Mouse (Mus musculus): ENCODE measurements around the gene Rnps1.
"Not testable (repeated sequence)": the region's sequence is repeated elsewhere in the genome, so short reads cannot be mapped to it uniquely, and the experiment has no call there.

The Rnps1 gene

DNA sequence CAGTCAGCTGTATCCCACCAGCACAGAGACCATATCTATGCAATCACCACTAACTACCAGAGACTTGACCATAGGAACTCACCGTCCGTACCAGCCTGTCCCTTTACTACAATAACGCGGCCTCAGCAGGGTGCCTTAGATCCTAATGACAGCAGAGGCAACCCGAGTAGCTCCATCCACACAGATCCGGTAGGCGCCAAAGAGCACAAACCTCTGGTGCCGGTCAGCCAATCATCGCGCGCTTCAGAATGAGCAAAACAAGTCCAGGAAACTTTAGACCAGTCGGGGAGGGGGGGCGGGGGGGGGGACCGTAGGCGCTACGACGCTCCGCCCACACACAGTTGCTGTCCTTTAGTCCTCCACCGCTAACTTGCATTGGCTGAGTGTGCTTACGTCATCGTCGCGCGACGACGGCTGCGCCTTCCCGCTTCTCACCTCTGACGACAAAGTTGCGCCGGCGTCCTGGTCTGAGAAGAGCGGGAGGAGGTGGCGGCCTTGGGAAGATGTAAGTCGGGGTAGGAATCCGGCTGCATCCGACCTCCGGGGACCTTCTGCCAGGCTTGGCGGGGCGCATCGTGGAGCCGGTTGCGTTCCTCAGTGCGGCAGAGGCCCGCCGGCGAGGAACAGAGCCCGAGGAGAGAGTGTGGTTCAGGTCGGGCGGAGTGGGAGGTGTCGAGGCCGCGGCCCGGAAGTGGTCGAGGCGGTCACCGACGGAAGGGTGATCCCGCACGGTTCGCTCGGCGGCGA, at the start of gene Rnps1:
TSS of gene Rnps1 (plus strand) at position 336 of the 747 bp plus-strand sequence.
- peak; percentile 92 for DNase-seq

DNA sequence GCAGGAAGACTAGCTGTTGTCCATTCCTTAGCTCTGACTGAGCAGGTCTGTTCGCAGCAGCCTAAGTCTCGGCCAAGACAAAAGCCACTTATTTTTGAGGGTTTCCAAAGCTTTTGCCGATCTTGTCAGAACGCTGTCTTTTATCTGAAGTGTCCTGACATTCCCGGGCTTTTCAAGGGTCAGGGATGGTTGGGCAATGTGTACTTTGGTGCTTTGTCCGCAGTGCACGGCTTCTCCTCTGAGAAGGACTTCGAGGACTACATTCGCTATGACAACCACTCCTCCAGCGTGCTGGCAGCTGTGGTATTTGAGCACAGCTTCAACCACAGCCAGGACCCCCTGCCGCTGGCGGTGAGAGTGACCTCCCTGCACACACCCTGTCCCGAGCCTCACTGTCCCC, 48.5 kb upstream of the Rnps1 start:
- no peak for DNase-seq

DNA sequence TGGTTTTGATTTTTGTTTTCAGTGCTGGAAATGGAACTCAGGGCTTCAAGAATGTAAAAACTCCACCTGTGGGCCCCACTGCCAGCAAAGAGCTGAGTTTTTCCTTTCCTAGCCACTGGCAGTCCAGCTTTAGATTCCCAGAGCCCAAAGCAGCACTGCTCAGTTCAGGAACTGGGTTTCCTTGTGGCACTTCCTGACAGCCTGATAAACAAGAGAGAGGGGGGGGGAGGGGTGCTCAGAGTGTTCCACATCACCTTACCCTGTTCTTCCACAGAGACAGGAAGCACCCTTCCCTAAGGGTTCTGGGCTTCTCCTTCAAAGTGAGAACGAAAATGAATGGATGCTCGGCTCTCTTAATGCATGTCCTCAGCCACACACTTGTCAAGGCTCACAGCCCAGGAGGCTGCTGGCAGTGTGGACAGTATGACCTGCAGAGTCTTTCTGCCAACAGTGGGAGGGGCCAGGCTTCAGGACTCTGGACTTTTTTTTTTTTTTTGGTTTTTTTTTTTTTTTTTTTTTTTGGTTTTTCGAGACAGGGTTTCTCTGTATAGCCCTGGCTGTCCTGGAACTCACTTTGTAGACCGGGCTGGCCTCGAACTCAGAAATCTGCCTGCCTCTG, 39.2 kb upstream of the Rnps1 start:
- no peak for DNase-seq

DNA sequence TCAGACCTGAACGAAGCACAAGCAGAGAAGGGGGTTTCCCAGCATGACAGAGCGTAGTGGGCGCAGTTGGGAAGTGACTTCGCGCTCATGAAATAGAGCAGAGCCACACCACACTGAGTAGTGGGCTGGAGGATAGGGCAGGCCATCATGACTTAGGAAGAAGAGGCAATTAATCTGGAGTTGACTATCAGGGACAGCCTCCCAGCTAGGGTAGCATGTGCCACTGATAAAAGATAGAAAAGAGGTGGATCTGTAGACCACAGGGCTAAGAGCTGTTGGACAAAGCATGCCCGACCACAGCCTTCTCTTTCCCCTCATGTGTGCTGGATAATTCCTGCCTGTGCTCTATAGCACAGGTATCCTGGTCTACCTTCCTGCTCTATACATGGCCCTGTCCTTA, 38.5 kb upstream of the Rnps1 start:
- no peak for DNase-seq

DNA sequence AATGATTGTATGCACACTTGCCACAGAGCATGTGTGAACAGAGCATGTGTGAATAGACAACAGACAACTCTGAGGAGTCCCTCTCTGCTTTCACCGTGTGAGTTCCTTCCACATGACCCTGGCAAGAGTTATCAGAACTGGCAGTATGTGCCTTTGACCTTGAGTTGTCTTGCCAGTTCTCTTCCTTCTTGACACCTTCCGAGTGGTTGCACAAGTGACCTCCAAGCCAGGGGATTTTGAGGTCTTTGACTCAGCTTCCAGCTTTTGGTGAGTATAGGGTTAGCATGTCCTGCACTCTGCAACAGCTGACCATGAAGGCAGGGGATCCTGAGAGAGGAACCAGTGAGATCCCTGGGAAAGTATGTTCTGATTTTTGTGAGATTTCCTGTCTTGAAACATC, 35.9 kb upstream of the Rnps1 start:
- DNase-seq = no peak

DNA sequence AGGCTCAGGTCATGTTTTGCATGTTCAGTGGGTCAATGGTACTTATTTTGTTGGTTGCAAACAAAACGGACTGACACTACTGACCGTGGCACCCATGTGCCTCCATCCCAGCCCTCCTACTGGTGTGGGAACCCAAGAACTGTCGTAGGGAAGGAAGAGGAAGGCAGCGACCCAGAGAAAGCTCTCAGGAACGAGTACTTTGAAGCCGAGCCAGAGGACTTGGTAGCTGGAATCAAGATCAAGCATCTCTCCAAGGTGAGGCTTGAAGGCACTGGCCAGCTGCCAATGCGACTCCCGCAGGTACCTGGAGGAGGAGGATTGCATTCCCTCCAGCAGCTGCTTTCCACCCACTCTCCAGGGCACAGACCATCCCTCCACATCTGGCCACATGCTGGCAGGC, 30.6 kb upstream of the Rnps1 start:
- DNase-seq = no peak

DNA sequence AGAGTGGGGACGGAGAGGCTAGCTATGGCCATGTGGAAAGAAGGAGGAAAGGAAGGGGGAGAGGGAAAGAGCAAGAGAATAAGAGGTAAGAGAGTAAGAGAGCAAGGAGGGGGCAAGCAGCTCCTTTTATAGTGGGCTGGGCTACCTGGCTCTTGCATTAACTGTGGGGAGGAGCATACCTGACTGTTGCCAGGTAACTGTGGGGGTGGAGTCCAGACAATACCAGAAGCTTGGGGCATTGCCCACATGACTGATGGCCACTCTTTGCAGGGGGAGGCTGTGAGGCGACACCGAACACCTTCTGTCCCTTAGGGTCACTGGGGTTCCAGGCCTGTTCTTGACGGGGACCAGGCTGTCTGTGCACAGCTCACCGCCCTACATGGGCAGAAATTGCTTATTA, 25.7 kb upstream of the Rnps1 start:
- no peak for DNase-seq

DNA sequence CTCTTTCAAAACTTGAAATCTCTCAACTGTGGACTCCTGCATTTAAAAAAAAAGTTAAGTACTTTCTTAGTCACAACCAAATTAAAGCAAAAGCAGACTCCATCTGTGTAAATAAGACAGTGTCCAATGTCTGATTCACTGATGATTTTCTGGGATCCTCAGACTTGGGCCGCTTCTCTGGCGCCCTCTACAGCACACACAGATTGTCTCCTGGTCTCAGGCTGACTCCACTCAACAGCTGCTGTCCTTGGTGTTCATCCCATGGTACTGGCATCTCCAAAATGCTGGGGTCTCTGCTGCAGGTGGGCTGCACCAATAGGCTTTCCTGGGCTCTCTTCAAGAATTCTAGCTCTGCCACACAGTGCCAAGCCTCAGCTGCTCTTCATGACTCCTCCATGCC, 24.5 kb upstream of the Rnps1 start:
- DNase-seq = peak; percentile 30

DNA sequence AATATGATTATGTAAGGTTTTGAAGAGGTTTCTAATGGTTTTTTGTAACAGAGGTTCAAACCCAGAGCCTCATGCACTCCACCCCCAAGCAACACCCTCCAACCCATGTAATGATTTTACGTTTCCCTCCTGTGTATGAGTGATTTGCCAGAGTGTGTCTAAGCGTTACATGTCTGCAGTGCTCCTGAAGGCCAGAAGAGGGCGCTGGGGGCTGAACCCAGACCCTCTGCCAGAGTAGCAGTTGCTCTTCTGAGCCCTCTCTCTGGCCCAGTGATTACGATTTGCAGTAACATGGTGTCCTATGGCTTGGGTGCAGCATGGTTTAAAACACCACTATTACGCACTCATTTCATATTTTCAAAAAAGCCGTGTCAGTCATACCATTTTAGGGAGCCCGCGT, 23.2 kb upstream of the Rnps1 start:
- no peak for DNase-seq

DNA sequence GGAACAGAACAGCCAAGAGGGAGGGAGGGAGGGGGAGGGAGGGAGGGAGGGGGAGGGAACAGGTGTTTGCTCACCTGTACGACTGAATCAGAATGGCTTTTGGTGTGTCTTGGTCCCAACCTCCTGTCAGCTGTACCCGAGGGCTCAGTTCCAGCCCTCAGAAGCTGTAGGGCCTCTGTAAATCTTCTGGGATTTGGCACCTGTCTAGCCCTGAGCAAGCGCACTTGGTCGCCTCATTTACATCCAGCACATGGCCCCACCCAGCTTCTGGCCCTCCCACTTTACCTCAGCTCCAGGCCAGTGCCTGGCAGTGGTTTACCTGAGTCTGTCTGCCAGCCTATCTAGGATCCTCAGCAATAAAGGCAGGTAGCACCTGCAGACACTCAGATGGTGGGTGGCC, 20.8 kb upstream of the Rnps1 start:
- DNase-seq = no peak

DNA sequence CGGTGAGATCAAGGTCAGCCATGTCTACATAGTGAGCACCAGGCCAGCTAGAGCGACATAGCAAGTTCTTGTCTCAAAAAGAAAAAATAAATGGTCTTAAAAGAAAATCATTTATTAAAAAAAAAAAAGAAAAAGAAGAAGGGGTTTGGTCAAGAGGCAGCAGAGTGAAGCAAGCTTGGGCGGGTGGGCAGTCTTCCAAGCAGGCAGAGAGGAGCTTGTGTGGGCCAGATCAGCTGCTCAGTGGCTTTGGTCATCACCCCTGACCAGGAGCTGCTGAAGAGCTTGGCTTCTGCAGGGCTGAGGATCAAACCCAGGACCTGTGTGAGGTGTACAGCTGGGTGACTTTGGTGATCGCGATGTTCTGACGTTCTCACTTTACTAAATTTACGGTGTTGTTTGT, 19.9 kb upstream of the Rnps1 start:
- DNase-seq = no peak

DNA sequence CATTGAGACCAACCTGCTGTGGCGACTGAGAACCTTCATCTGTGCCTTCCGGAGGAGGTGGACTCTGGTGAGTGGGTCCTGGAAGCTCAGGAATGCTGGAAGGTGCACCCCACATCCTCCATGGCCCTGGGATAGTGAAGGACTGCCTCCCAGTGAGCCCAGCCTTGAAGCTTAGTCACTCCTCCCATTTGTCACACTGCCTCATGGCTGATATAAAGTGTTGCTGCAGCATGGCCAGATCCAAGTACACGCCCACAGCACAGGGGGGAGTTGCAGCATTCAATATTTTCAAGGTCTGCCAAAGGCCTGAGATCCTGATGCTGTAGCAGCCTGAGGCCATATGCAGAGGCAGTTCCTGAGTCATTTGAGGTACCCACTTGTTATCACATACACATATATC, 12.0 kb upstream of the Rnps1 start:
- peak; percentile 27 for DNase-seq

DNA sequence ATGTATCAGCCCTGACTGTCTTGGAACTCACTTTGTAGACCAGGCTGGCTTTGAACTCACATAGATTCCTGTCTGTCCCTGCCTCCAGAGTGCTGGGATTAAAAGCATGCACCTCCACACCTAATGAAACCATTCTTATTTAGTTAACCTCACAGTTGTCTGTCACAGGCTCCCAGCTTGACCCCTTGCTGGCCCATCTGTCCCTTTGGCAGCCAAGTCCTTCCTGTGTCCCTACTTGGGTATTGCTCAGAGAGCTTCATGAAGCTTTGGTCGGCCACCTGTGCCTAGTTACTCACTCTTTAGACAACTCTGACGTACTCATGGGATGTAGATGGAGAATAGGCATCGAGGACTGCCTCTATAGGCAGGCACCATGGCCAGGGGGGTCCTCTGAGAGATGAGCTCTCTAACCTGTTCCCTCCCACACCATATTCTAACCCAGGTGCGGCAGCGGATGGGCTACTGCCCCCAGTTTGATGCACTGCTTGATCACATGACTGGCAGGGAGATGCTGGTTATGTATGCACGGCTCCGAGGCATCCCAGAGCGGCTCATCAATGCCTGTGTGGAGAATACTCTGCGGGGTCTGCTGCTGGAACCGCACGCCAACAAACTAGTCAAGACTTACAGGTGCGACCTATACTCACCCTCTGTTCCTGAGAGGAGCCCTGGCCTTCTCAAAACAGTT, 7.1 kb upstream of the Rnps1 start:
- no peak for DNase-seq

DNA sequence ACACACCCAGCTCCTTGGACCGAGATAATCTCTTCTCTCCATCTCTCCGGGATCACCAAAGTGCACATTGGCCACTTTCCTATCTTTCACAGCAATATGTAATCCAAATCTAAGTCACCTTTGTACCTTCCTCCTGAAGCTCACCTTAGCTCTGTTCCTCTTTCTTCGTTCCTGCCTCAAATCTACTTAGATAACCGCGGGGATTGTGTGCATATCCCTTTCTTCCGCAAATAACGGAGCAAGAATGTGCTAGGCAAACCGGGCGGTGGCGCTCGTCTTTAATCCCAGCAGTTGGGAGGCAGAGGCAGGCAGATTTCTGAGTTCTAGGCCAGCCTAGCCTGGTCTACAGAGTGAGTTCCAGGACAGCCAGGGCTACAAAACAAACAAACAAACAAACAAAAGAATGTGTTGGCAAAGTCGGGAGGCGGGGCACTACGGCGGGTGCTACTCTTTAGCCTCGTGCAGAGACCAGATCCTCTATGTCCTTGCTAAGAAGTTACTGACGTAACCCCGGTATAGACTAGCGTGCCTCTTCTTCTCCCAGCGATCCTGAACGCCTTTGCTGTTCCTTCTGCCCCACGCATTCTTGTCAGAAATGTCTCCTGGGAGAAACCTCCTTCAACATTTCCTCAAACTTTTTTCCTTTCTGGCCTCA, 681 bp upstream of the Rnps1 start:
- DNase-seq = no peak

DNA sequence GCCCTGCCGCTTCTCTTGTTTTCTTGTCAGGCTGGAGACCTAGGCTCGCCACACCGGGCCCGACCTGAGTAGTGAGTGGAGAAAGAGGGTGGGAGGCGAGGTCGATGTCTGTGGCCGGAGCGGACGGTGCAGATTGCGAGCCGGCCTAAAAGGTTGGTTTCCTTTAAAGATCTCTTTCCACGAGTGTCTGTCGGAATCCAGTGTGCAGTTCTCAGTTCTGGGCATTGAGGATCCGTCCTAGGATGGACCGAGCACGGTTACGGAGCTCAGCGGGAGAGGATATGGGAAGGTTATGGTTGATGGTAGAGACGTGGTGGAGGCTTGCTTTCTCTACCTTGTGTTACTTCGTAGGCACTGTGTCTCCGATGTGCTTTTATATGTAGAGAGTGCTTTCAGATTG, 646 bp downstream of the Rnps1 start:
- no peak for DNase-seq

DNA sequence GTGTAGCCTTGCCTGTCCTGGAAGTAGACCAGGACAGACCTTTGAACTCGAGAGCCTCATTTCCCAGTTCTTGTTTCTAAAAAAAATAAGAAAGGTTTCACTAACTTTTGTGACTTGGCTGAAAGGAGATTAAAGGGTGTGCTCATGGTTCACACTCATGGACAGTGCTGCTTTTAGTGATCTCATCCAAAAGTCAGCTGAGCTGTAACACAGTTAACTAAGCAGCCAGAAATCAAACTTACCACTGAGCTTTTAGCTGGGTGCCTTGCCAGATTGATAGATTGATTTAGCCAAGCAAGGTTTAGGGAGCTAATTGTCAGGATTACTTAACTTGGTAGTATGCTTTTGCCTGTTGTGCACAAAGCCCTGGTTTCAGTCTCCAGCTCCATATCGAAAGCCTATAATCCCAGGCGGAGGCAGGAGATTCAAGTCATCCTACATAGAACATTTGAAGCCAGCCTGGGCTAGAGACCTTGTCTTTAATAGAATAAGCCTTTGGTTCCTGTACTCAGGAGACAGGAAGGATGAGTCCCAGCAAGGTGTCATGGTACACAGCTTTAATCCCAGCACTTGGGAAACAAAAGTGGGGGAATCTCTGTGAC, 1.8 kb downstream of the Rnps1 start:
- DNase-seq = no peak

DNA sequence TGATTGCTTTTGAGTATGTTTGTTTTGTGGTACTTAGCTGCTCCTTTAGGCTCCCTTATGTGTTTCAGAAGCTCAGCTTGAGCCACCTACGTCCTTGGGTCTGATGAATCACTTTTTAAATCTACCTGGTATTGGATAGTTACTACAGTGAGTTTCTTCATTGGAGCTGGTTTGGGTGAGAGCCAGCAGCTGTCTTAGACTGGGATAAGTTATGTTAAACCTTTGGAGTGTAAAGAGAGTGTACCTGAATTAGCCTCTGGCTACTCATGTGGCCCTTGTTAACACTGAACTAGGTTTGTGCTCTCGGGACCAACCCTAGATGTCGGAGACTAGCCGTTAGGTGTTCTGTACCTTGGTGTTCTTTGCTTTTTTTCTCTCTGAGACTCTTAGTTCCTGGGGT, 8.7 kb downstream of the Rnps1 start:
- DNase-seq = no peak

DNA sequence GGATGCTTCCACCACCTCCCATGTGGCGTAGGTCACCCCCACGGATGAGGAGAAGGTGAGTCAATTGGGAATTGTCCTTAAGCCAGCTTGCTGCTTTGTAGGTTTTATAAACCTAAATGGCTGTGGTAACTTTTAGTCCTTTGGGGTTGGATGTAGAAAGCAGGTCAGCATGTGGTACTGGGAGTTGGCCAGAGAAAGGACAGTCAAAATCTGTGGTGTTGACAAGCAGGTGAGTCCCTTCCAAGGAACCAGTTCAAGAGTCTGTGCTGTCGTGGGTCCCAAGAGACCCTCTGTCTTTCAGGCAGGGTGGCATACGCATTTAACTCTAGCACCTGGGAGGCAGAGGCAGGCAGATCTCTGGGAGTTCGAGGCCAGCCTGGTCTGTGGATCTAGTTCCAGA, 10.1 kb downstream of the Rnps1 start:
- DNase-seq = no peak

DNA sequence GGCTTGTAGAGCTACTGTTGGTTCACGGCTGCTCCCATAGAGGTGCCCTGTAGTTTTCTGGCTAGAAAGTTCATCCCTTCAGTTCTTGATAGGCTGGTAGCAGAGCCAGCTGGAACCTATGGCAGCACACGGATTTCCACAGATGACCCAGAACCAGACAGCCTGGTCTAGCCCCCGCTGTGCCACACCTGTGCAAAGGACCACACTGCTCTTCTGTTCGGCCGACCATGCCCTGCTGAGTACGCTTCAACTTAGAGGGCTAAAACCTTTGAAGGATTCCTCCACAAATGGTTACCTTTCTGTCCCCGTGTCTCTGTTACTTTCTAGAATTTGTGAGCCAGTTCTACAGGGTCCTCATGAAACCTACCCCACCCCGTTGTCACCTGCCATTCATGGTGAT, 11.0 kb downstream of the Rnps1 start:
- not testable (repeated sequence) for DNase-seq

DNA sequence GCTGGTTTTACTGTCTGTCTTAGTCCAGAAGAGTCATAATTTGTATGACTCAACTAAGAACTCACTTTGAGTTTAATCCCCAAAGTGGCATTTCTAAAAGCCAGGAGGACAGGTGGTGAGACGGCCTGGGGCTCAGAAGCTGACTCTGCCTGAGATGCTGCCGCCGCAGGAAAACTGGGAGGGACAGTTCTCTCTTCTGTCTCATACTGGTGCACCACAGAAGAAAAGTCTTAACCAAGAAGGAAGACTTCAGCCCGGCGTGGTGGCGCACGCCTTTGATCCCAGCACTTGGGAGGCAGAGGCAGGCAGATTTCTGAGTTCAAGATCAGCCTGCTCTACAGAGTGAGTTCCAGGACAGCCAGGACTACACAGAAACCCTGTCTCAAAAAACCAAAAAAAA, 11.5 kb downstream of the Rnps1 start:
- no peak for DNase-seq

DNA sequence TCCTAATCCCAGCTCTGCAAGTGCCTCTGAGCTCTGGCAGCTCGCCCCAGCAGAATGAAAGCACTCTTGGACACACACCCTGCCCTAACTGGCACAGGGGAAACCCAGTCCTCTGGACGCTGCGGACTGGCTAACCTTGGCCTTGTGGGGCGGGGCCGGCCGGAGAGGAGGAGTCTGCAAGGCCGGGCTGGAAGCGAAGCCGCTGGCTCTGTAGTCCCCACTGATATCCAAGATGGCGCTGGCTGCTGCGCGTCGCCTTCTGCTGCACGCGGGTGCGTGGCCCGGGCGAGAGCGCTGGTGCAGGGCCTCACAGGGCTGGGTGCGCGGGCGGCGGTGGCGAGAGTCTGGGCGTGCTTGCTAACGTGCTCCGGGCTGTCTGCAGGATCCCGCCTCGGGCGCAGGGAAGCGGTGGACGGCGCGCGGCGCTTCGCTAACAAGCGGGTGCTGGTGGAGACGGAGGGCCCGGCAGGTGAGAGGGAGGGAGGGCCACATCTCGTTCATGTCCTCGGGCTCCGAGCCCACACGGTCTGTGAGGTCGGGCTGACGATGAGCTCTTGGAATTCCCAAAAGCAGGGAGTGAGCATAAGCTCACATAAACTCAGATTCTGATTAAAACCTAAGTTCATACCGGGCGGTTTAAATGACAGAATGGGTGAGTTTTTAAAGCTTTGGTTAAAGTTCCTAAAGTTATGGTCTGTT, 12.3 kb downstream of the Rnps1 start, which contains the start of gene Eci1:
TSS of gene Eci1 (plus strand) at position 171 of the 699 bp plus-strand sequence.
- DNase-seq = peak; percentile 92

DNA sequence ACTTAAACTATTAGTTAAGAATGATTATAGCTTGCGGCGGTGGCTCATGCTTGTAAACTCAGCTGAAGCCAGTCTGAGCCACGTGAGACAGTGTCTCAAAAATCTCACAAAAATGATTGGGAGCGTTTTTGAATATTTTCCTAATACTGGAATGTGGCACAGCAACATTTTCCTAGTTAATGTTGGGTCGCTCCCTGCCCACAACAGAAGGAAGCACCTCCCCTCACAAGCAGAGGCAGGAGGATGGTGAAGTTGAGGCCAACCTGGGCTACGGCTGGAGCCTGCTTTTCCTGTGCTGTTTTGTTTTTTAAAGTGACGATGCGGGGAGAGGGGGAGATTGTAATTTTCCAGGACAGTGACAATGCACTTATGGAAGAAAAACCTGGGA, 12.8 kb downstream of the Rnps1 start:
- no peak for DNase-seq

All from right cerebral cortex, adult 18-20 months (tissue).